Mouse (Mus musculus) cortical plate, adult 2 months (tissue): ENCODE results near the gene Marveld1. TPM values are rescaled to one million over a fixed set of nuclear protein-coding genes. Genes with fewer than 3 reads are reported as not detected.

Experiments used
- H3K27ac ChIP-seq: fragments of 200-500 bp; 2 replicates; pipeline ENCODE4 v1.5.1; 2012; ENCODE audit warnings: low read length, control low read depth, inconsistent platforms; ENCODE audit not compliant: insufficient read depth
- H3K4me1 ChIP-seq: fragments of 200-500 bp; 2 replicates; pipeline ENCODE4 v1.6.1; 2011; ENCODE audit warnings: low read length; ENCODE audit not compliant: control insufficient read depth, insufficient read depth
- H3K4me3 ChIP-seq: fragments of 200-500 bp; 2 replicates; pipeline ENCODE4 v1.5.1; 2011; ENCODE audit warnings: mild to moderate bottlenecking, low read length, control low read depth; ENCODE audit not compliant: insufficient read depth
- CTCF ChIP-seq: fragments of 200-500 bp; IDR thresholded peaks from 2 replicates; pipeline ENCODE4 v1.5.1; 2011; ENCODE audit warnings: mild to moderate bottlenecking, control low read depth, low read length; ENCODE audit not compliant: insufficient read depth; ENCODE audit errors: extremely low read depth
- POLR2A ChIP-seq: fragments of 200-500 bp; IDR thresholded peaks from 2 replicates; pipeline ENCODE4 v1.6.1; 2011; ENCODE audit warnings: mild to moderate bottlenecking, low read length, control low read depth; ENCODE audit not compliant: insufficient read depth; ENCODE audit errors: extremely low read depth
- polyA plus RNA-seq: library from polyadenylated mRNA; depleted of rRNA; stranded (reverse); fragments of >200 nt; gene quantifications from 2 replicates; pipeline ENCODE4 v1.2.3, GENCODE M21; 2012

Gene Marveld1
- polyA plus RNA-seq, 1 experiment = 14.4 TPM

GRCm38 (mm10) chr19:42127024-42127423 lies 20.2 kb upstream of the Marveld1 start:
- TF ChIP-seq CTCF = no peak
- no peak for TF ChIP-seq POLR2A
- H3K4me1 ChIP-seq = peaks cover 4% of the 10 kb centered on the region
- H3K27ac ChIP-seq = no peak overlapping the region
- no peak overlapping the region for H3K4me3 ChIP-seq

DNA sequence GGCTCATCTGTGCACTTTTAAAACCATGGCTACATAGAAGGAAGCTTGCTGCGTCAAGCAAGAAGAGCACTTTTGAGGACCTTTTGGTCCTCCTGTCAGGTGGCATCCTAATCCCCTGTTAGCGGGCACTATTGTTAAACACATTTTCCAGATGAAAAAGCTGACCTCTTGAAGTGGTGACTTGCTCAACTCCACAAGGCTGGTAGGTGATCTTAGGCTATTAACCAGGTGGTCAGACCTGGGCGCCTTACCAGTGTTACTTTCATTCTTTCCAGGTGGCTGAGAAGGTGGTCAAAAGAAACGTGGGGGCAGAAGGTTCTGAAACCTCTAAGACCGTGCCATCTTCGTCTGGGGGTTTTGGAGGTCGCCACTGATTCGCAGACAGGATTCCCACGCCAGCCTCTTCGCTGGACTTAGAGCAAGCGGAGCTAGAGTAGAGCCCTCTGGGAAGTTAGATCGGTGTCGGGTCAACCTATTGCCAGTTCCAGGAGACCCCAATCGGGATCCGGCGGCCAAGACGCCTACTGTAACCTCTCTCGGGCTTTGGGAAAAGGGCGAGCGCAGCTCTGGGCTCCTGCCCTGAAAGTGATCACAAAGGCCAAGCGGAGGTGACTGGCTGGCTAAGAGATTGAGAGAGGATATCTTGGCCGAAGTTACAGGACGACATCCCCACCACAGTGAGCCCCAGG lies 19.0 kb upstream of the Marveld1 start:
- Histone ChIP-seq H3K4me3 (peak overlapping the region; percentile 60), H3K27ac (peak overlapping the region; percentile 48), H3K4me1 (peaks cover 4% of the 10 kb centered on the region)
- no peak for TF ChIP-seq POLR2A
- no peak for TF ChIP-seq CTCF

GRCm38 (mm10) chr19:42128787-42129508 lies 18.3 kb upstream of the Marveld1 start, which contains the start of gene Avpi1:
Gene Avpi1 (minus strand): TSS chr19:42129059.
- H3K4me1 ChIP-seq = peaks cover 4% of the 10 kb centered on the region
- peak within 1 kb of the TSS; percentile 60 for H3K4me3 ChIP-seq
- peak within 1 kb of the TSS; percentile 84 for H3K27ac ChIP-seq
- TF ChIP-seq CTCF (no peak), POLR2A (peak; percentile 92)

- TF ChIP-seq POLR2A = no peak
- TF ChIP-seq CTCF = no peak
- H3K4me3 ChIP-seq = peak overlapping the region; percentile 60
- H3K27ac ChIP-seq = peak overlapping the region; percentile 84
- peaks cover 4% of the 10 kb centered on the region for H3K4me1 ChIP-seq
These were observed 17.5 kb upstream of the Marveld1 start for GRCm38 (mm10) chr19:42129509-42130293.

DNA sequence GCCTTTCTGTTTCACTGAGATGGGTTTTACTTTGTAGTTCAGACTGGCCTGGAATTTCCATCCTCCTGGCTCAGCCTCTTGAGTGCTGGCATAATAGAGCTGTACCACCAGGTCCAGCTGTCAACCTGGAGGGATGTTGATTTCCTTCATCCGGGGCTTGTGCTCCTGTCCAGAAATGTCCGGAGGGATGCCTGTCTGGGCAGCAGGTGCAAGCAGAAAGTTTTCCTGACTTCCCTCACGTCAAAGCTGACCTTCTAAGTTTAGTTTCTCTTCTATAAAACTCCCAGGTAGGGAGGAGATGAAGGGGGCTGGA lies 16.9 kb upstream of the Marveld1 start:
- Histone ChIP-seq H3K27ac (peak overlapping the region; percentile 84), H3K4me3 (no peak overlapping the region), H3K4me1 (peaks cover 4% of the 10 kb centered on the region)
- TF ChIP-seq CTCF = no peak
- no peak for TF ChIP-seq POLR2A

DNA sequence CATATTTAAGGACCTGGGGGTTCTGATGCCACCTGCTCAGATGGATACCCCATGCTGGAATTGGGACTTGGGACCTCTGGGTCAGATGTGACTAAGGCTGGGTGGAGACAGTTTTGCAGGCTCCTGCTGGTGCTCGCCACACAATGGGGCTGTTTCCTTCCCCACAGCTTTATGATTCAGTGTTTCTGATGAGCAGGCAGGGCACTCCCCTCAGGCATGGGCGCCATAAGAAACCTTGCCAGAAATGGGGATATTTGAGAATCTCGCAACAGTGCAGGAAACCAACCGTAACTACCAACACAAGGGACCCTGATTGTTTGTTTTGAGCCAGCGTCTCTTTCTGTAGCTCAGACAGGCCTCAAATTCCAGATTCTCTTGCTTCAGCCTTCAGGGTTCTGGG lies 16.1 kb upstream of the Marveld1 start:
- TF ChIP-seq CTCF (no peak), POLR2A (no peak)
- H3K4me1 ChIP-seq = peaks cover 3% of the 10 kb centered on the region
- H3K27ac ChIP-seq = no peak overlapping the region
- H3K4me3 ChIP-seq = no peak overlapping the region

DNA sequence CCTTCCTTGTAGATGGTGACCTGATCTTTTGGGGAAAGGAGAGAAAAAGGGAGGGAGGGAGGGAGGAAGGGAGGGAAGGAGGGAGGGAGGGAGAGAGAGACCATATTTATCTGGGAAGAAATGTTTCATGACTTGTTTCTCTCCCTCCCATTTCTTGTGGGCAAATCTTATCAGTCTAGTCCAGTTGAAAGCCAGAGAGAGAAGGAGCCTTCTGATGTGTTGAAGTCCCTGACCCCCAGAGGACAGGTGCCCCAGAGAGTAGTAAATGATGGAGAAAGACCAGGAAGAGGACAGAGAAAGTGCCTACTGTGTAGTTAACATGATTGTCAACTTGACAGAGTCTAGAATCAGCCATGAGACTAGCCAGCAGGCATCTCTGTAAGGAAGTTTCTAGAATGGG lies 12.1 kb upstream of the Marveld1 start:
- no peak for TF ChIP-seq CTCF
- no peak for TF ChIP-seq POLR2A
- Histone ChIP-seq H3K27ac (no peak overlapping the region), H3K4me1 (no peaks in the 10 kb centered on the region; the same call in 1 of the 2 replicates), H3K4me3 (no peak overlapping the region)

- Histone ChIP-seq H3K4me1 (no peaks in the 10 kb centered on the region), H3K27ac (no peak overlapping the region), H3K4me3 (no peak overlapping the region)
- TF ChIP-seq CTCF (no peak), POLR2A (no peak)
These were observed 11.1 kb upstream of the Marveld1 start for GRCm38 (mm10) chr19:42136126-42136525.

GRCm38 (mm10) chr19:42137167-42137672 lies 10.0 kb upstream of the Marveld1 start:
- no peak overlapping the region for H3K4me3 ChIP-seq
- TF ChIP-seq POLR2A (no peak), CTCF (no peak)
- no peak overlapping the region for H3K27ac ChIP-seq
- H3K4me1 ChIP-seq = no peaks in the 10 kb centered on the region
